Mouse (Mus musculus) heart, embryonic 14.5 days (tissue): ENCODE results near the gene Prdm11. TPM values are rescaled to one million over a fixed set of nuclear protein-coding genes. Genes with fewer than 3 reads are reported as not detected.

Experiments used
- ATAC-seq: fragments of 200-750 bp; cut with Nextera tagmentation; 2 replicates; pipeline ENCODE4 v1.8.0; 2017; ENCODE audit warnings: low read depth, moderate TSS enrichment; ENCODE audit not compliant: insufficient number of reproducible peaks, insufficient read depth, low FRiP score
- H3K27ac ChIP-seq, 2 experiments: fragments of 200-500 bp in 1 of 2; fragments of 300-500 bp in 1 of 2; sonication (generic) in 1 of 2; replicated peaks in 1 of 2; 2 replicates each; pipeline ENCODE4 v1.5.1; 2012 to 2014; ENCODE audit warnings: low read depth in 2 of 2, low read length in 2 of 2, control low read depth in 1 of 2, mild to moderate bottlenecking in 1 of 2, mixed read lengths in 1 of 2; ENCODE audit not compliant: control insufficient read depth in 1 of 2, insufficient read depth in 1 of 2
- H3K27me3 ChIP-seq: fragments of 300-500 bp; sonication (generic); 2 replicates; pipeline ENCODE4 v1.6.1; 2014; ENCODE audit warnings: mild to moderate bottlenecking, low read length, control low read depth; ENCODE audit not compliant: control insufficient read depth, insufficient read depth
- H3K36me3 ChIP-seq: fragments of 300-500 bp; sonication (generic); 2 replicates; pipeline ENCODE4 v1.6.1; 2014; ENCODE audit warnings: mild to moderate bottlenecking, control low read depth, low read length, mixed read lengths; ENCODE audit not compliant: control insufficient read depth, insufficient read depth
- H3K4me1 ChIP-seq, 2 experiments: fragments of 200-500 bp in 1 of 2; fragments of 300-500 bp in 1 of 2; sonication (generic) in 1 of 2; 2 replicates each; pipeline ENCODE4 v1.6.1; 2012 to 2014; ENCODE audit warnings: low read length in 2 of 2, control low read depth in 1 of 2, mixed read lengths in 1 of 2; ENCODE audit not compliant: control insufficient read depth in 2 of 2, insufficient read depth in 2 of 2
- H3K4me2 ChIP-seq: fragments of 300-500 bp; sonication (generic); 2 replicates; pipeline ENCODE4 v1.6.1; 2014; ENCODE audit warnings: mild to moderate bottlenecking, low read length
- H3K4me3 ChIP-seq, 2 experiments: fragments of 200-500 bp in 1 of 2; fragments of 300-500 bp in 1 of 2; sonication (generic) in 1 of 2; 2 replicates each; pipeline ENCODE4 v1.5.1; 2012 to 2014; ENCODE audit warnings: low read length in 2 of 2, mild to moderate bottlenecking in 2 of 2, control low read depth in 1 of 2, low read depth in 1 of 2, moderate library complexity in 1 of 2; ENCODE audit not compliant: control insufficient read depth in 1 of 2, insufficient read depth in 1 of 2
- H3K9ac ChIP-seq: fragments of 300-500 bp; sonication (generic); 2 replicates; pipeline ENCODE4 v1.6.1; 2014; ENCODE audit warnings: mild to moderate bottlenecking, low read length
- H3K9me3 ChIP-seq: fragments of 300-500 bp; sonication (generic); 2 replicates; pipeline ENCODE4 v1.6.1; 2016; ENCODE audit warnings: low read length, control low read depth; ENCODE audit not compliant: control insufficient read depth
- whole genome bisulfite sequencing: fragments of 180-500 bp; shearing (Covaris S2); extraction: QIAGEN DNeasy Blood & Tissue Kit; methylation state at CpG from one replicate; pipeline ENCODE4 v1.1.7; 2014; 5-methylcytosine and 5-hydroxymethylcytosine counted together
- polyA plus RNA-seq: library from polyadenylated mRNA; unstranded; fragments of >200 nt; fragmentation: Nextera tagmentation; extraction: Ambion mirVana; gene quantifications from 2 replicates; pipeline ENCODE4 v1.2.1, GENCODE M21; 2014

Gene Prdm11
- polyA plus RNA-seq, 1 experiment from 2014 or later, result 4.2 TPM

GRCm38 (mm10) chr2:93032651-93033050, 13.3 kb downstream of the Prdm11 start:
- whole genome bisulfite sequencing, result 46% methylated on average over 11 of the region's 11 CpGs
- Histone ChIP-seq H3K27ac (peak overlapping the region; percentile 15 to 41; a peak in 3 of 4 replicates), H3K4me2 (no peak overlapping the region), H3K36me3 (no peaks in the 10 kb centered on the region), H3K9me3 (no peaks in the 10 kb centered on the region), H3K27me3 (no peaks in the 10 kb centered on the region), H3K9ac (no peak overlapping the region), H3K4me1 (peaks cover 63 to 78% of the 10 kb centered on the region in 2 experiments), H3K4me3 (no peak overlapping the region)
- ATAC-seq, result no peak

GRCm38 (mm10) chr2:93032049-93032448, 13.9 kb downstream of the Prdm11 start:
- no peak overlapping the region for H3K4me2 ChIP-seq
- H3K4me3 ChIP-seq, result no peak overlapping the region
- peak overlapping the region in 1 of 2 experiments; percentile 41; a peak in 2 of 4 replicates for H3K27ac ChIP-seq
- H3K4me1 ChIP-seq, result peaks cover 63 to 82% of the 10 kb centered on the region in 2 experiments
- no peak overlapping the region for H3K9ac ChIP-seq
- WGBS, result 65% methylated on average over 8 of the region's 8 CpGs
- no peaks in the 10 kb centered on the region for H3K27me3 ChIP-seq
- no peaks in the 10 kb centered on the region for H3K36me3 ChIP-seq
- no peaks in the 10 kb centered on the region for H3K9me3 ChIP-seq
- no peak for ATAC-seq

- WGBS, result 54% methylated on average over 9 of the region's 9 CpGs
- H3K9ac ChIP-seq, result no peak overlapping the region; the same call in 1 of the 2 replicates
These were observed 14.9 kb downstream of the Prdm11 start for GRCm38 (mm10) chr2:93031021-93031420.

GRCm38 (mm10) chr2:93030101-93030500, 15.9 kb downstream of the Prdm11 start:
- H3K27ac ChIP-seq, result peak overlapping the region in 1 of 2 experiments; percentile 55; a peak in 2 of 4 replicates
- H3K4me1 ChIP-seq, result peaks cover 49 to 63% of the 10 kb centered on the region in 2 experiments
- H3K36me3 ChIP-seq, result no peaks in the 10 kb centered on the region
- no peak for ATAC-seq
- no peak overlapping the region for H3K4me3 ChIP-seq
- H3K9ac ChIP-seq, result peak overlapping the region; percentile 27; the same call in 1 of the 2 replicates
- no peak overlapping the region for H3K4me2 ChIP-seq
- H3K9me3 ChIP-seq, result no peaks in the 10 kb centered on the region
- WGBS, result 57% methylated on average over 6 of the region's 6 CpGs
- H3K27me3 ChIP-seq, result no peaks in the 10 kb centered on the region

More at GRCm38 (mm10) chr2:93031021-93031420, 14.9 kb downstream of the Prdm11 start:
- ATAC-seq, result no peak
- H3K27me3 ChIP-seq, result no peaks in the 10 kb centered on the region
- peaks cover 58 to 72% of the 10 kb centered on the region in 2 experiments for H3K4me1 ChIP-seq
- H3K4me2 ChIP-seq, result no peak overlapping the region
- no peaks in the 10 kb centered on the region for H3K9me3 ChIP-seq
- no peaks in the 10 kb centered on the region for H3K36me3 ChIP-seq
- no peak overlapping the region for H3K4me3 ChIP-seq
- peak overlapping the region in 1 of 2 experiments; percentile 55; a peak in 1 of 4 replicates for H3K27ac ChIP-seq

- H3K27ac ChIP-seq, result peak overlapping the region; percentile 23 to 55; a peak in 3 of 4 replicates
- no peak overlapping the region for H3K4me3 ChIP-seq
- H3K4me2 ChIP-seq, result peak overlapping the region; percentile 28
- WGBS, result 38% methylated on average over 14 of the region's 14 CpGs
- no peaks in the 10 kb centered on the region for H3K36me3 ChIP-seq
- peak overlapping the region; percentile 16; the same call in 1 of the 2 replicates for H3K9ac ChIP-seq
- no peaks in the 10 kb centered on the region for H3K27me3 ChIP-seq
- no peaks in the 10 kb centered on the region for H3K9me3 ChIP-seq
- peaks cover 49 to 63% of the 10 kb centered on the region in 2 experiments for H3K4me1 ChIP-seq
- peak; percentile 48; the same call in 1 of the 2 replicates for ATAC-seq
These were observed 16.5 kb downstream of the Prdm11 start for GRCm38 (mm10) chr2:93029267-93030060.

GRCm38 (mm10) chr2:93028865-93029264, 17.1 kb downstream of the Prdm11 start:
- ATAC-seq, result no peak
- H3K4me2 ChIP-seq, result peak overlapping the region; percentile 28
- H3K27me3 ChIP-seq, result no peaks in the 10 kb centered on the region
- H3K4me3 ChIP-seq, result no peak overlapping the region
- no peaks in the 10 kb centered on the region for H3K36me3 ChIP-seq
- WGBS, result 61% methylated on average over 6 of the region's 6 CpGs
- H3K9ac ChIP-seq, result peak overlapping the region; percentile 16; the same call in 1 of the 2 replicates
- peaks cover 49 to 63% of the 10 kb centered on the region in 2 experiments for H3K4me1 ChIP-seq
- no peaks in the 10 kb centered on the region for H3K9me3 ChIP-seq
- peak overlapping the region; percentile 33 to 55; a peak in 3 of 4 replicates for H3K27ac ChIP-seq

GRCm38 (mm10) chr2:93027713-93028112, 18.3 kb downstream of the Prdm11 start:
- Histone ChIP-seq H3K4me1 (peaks cover 45 to 56% of the 10 kb centered on the region in 2 experiments), H3K36me3 (0 out of 2 replicates have a peak, but pooled peaks cover 3% of the 10 kb centered on the region)

More at GRCm38 (mm10) chr2:93027713-93028112, 18.3 kb downstream of the Prdm11 start:
- Histone ChIP-seq H3K4me2 (no peak overlapping the region), H3K9ac (no peak overlapping the region), H3K27ac (no peak overlapping the region), H3K4me3 (no peak overlapping the region), H3K27me3 (no peaks in the 10 kb centered on the region), H3K9me3 (peaks cover 6% of the 10 kb centered on the region)
- no peak for ATAC-seq
- WGBS, result 79% methylated on average over 7 of the region's 7 CpGs
